Mouse (Mus musculus) stomach, postnatal 0 days (tissue): ENCODE measurements around the gene Tbc1d5.

ENCODE experiments used
- CTCF ChIP-seq: IDR thresholded peaks from 2 replicates; pipeline ENCODE4 v1.5.1; 2016; ENCODE audit warnings: antibody characterized with exemption, low read depth, mild to moderate bottlenecking, moderate library complexity
- EP300 ChIP-seq: optimal IDR thresholded peaks from 2 replicates; pipeline ENCODE3; 2016; ENCODE audit warnings: antibody characterized with exemption

- no peak for TF ChIP-seq CTCF
- TF ChIP-seq EP300, result no peak
Observed at GRCm38 (mm10) chr17:50788835-50789234, 390.3 kb downstream of the Tbc1d5 start.
